Mouse (Mus musculus) CD4-positive, CD25-positive, alpha-beta regulatory T cell, adult 4 months (primary cell): ENCODE measurements around the gene Rap1a. TPM values are rescaled to one million over a fixed set of nuclear protein-coding genes. Genes with fewer than 3 reads are reported as not detected.

Source experiments
- ATAC-seq: one replicate; pipeline ENCODE4 v1.8.0; 2017
- polyA plus RNA-seq, 2 experiments: library from polyadenylated mRNA; unstranded; fragments of 100-300 nt; shearing (Covaris generic); gene quantifications; one replicate each; pipeline ENCODE4 v1.2.1; 2017

The Rap1a gene
- polyA plus RNA-seq, 2 experiments from 2014 or later, result 120 to 139 TPM

DNA sequence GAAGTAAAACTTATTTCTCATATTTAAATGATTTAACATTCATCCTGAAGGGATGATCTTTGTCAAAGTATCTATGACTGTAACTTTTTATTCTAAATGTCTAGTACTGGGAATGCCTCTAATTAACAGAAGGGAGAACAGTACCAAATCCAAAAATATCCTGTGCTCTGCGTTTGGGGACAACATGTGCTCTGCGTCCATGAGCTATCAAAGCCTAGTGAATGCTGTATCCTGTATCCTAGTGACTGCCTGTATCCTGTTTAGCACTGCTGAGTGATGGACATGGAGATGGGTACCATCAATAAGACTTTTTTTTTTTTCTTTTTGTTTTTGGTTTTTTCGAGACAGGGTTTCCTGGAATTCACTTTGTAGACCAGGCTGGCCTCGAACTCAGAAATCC lies 42.5 kb downstream of the Rap1a start:
- no peak for ATAC-seq

- no peak for ATAC-seq
Observed at GRCm38 (mm10) chr3:105758098-105758497, 43.0 kb downstream of the Rap1a start.

GRCm38 (mm10) chr3:105757323-105758083 lies 43.6 kb downstream of the Rap1a start:
- no peak for ATAC-seq

DNA sequence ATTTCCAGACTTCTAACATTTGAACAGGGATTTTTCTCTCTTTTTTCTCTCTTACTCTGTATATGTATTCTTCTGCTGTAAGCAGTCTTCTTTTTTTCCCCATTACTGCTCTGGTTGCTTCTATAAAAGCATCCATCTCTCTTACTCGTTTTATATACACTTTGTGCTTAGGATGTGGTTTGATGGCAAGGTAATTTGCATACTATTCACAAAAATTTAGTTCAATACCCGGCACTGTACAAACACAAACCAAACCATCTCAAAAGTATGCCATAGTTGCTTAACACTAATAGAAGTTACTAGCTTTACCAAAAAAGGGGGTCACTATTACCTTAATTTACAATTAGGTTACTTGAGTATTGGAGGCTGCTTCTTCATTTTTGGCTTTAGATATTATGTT lies 44.6 kb downstream of the Rap1a start:
- ATAC-seq, result peak; percentile 70

- no peak for ATAC-seq
Observed at GRCm38 (mm10) chr3:105755123-105755522, 46.0 kb downstream of the Rap1a start.

DNA sequence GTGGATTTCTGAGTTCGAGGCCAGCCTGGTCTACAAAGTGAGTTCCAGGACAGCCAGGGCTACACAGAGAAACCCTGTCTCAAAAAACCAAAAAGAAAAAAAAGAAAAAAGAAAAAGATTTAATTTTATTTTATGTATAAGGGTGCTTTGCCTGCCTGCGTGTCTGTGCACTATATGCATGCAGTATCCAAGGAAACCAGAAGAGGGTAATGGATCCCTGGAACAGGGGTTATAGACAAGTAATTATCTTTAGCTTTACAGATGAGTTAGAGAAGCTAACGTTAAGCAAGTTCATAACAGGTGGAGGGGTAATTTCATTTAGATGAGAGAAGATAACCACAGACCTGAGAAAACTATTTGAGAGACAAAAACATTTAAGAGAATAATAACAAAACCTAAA lies 47.0 kb downstream of the Rap1a start:
- no peak for ATAC-seq

- ATAC-seq, result no peak
Observed at GRCm38 (mm10) chr3:105750810-105751209, 50.3 kb downstream of the Rap1a start.

- no peak for ATAC-seq
Observed at GRCm38 (mm10) chr3:105746542-105746941, 54.6 kb downstream of the Rap1a start.

DNA sequence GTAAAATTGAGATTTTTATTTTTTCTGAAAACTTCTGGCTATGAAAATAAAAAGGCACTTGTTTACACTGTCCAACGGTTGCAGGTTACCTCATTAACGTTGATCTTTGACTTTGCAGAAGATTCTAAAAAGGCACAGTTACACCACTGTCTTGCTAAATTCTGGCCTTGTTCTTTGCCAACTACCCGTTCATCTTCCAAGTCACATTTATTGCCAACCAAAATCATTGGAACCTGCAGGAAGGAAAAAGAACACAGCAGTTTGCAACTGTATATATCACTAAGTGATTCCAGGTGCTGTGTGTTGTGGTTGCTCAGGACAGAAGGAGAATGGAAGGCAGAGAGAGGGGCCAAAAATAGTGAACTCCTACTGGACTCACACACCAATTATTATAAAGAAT lies 63.5 kb downstream of the Rap1a start:
- ATAC-seq, result no peak

DNA sequence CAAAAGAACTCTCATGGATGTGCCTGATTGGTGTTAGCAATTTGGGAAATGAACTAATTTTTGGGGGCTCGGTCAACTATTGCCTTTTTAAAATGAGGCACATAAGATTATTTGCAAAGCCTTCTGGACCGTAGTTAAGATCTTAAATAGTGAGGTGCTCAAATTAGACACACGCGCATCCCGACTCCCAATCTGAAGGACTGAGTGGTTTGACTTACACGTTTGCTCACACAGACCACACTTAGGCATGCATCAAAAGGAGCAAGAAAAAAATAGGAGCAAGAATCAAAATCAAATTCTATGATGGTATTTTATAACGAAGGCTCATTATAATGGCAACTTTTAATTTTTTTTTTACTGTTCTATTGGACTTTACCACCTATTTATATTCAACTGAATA lies 64.1 kb downstream of the Rap1a start:
- ATAC-seq, result no peak

- no peak for ATAC-seq
Observed at GRCm38 (mm10) chr3:105736148-105736547, 65.0 kb downstream of the Rap1a start.

DNA sequence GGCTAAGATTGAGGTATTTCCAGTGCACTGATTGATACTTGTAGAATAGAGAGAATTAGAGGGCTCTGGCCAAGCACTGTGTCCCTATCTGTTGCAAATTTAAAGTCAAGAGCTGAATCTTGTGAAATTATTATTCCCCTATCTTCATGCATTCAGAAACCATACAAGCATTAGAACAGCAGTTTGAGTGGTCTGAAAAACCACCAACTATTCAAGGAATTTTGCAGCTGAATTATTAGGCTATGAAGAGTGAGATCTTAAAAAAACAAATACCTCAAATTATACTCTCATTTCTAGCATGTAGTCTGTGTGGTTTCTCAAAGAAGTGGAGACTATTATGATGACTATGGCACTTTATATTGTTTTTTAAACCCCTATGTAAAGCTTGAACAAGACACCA lies 65.9 kb downstream of the Rap1a start:
- no peak for ATAC-seq

DNA sequence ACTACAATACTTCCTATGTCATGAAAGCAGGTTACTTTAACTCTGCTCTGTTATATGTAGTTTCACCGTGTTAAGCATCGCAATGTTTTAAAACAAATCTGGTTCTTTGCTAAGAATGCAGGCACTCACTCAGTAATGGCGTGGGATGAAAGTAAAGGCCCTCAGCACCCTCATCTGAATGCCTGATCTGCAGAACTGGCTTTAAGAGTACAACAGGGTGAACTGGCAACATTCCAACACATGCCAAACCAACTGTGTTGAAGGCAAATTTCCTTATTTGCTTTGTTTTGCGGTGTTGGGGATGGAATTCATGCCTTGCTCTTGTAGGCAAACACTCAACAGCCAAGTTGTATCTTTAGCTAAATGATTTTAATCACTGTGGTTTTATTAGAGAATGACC lies 67.6 kb downstream of the Rap1a start:
- no peak for ATAC-seq

DNA sequence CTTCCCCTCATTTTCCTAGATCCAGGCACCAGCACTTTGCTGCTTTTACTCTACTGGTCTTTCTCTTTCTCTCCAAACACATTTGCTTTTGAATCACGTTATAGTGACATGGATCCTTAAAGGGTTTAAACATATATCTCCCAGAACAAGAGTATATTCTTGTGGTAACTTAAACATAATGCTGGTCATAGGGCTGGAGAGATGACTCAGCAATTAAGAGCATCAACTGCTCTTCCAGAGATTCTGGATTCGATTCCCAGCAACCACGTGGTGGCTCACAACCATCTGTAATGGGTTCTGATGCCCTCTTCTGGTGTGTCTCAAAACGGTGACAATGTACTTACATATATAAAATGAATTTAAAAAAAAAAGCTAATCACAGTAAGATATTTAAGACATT lies 68.8 kb downstream of the Rap1a start:
- ATAC-seq, result no peak

- ATAC-seq, result peak; percentile 72
Observed at GRCm38 (mm10) chr3:105726037-105726436, 75.1 kb downstream of the Rap1a start.

DNA sequence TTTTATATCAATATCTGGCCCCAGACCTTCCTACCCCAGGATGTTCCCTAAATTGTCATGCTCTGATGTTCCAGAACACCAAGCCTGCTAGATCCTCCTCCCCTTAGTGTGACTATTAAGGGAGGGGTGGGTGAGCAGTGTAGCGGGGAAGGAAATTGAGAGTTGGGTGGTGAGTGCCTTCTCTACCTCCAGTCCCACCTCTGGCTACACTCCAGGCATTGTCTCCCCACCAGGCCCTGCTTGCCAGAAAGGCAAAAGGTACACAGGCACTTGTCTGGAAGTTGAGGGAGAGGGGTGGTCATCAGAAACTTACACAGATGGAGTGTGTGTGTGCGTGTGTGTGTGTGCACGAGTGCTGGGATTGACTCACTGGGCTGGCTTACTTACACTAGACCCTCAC lies 78.6 kb downstream of the Rap1a start:
- ATAC-seq, result no peak

DNA sequence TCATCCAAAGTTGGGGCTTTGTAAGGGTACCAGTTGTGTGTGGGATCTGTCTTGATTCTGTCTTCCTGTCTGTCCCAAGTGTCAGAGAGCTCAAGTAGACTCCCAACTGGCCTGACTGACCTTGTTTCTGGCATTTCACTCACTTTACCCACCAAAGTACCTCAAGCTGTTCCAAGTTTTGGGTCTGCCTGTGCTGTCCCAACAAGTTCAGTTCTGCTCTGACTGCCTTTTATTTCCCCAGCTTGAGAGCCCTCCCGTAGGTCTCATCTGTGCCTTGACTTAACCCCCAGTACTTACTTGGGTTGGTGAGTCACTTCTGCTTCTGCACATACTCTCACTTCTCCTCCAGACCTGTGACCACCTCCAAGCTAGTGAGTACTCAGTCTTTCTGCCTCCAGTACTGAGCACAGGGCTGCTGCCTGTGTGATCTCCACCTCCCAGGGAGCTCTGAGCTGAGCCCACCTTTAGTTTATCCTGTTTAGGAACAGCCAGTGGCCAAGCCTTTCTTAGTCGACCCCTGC lies 79.4 kb downstream of the Rap1a start:
- ATAC-seq, result no peak

DNA sequence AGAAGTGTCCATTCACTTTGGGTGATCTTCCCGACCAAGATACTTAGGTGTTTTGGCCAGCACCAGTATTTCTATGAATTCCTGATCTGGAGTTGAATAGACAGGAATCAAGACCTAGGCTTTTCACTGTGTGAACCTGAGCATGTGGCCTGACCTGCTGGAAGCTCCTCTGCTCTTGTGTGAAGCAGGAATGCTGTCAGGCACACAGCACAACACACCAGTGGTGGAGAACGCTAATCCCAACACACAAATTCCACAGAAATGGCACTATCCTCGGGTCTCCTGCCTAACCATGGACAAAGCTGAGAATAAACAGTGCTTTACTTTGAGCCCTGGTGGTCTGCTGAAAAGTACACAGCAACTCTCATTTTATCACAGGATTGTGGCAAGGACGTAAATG lies 80.6 kb downstream of the Rap1a start:
- ATAC-seq, result no peak

DNA sequence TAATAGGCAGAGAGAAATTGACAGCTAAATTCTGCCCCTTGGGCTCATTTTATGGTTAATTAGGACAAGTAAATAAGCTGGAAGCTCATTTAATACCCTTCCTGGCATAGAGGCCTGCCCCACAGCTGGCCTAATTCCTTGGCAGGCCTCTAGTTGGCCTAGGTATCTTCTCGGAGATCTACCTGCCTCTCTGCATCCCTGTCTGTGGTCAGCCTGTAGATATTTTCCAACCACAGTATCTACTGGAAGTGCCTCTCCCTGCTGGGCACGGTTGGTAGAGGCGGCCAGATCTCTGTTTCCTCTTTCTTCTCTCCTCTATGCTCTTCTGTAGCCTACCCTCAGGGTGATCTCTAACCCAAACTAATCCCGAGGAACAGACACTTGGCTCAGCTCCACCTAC lies 81.2 kb downstream of the Rap1a start:
- no peak for ATAC-seq

- ATAC-seq, result no peak
Observed at GRCm38 (mm10) chr3:105718746-105719145, 82.4 kb downstream of the Rap1a start.

DNA sequence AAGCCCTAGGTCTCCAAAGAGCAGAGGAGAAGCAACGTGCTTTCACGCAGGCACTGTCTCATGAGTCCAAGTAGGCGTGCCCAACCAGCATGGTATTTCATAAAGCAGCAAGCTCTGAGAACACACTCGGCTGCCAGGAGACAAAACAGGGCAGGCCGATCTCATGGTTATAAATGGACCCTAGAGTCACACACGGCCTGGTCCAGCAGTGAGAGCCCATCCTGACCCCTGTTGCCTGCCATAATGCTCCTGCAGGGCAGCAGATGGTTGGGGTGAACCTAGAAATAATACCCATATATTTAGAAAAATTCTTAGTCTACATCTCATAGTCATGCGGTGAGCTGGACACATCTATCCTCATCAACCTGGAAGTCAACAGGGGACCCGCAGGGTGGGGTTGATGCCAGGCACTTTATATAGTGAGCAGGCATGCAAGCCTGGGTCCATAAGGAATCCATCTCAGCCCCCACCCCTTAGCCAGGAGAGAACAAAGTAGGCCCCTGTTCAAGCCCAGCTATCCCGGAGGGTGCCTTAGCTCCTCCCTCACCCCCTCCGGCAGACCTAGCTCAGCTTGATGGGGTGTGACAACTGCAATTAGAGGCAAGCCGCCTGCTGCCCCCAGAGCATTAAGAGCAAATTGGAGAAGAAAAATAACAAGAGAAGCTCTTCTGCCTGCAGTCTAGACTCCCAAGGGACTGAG lies 83.1 kb downstream of the Rap1a start:
- ATAC-seq, result no peak

GRCm38 (mm10) chr3:105716353-105717000 lies 84.7 kb downstream of the Rap1a start:
- no peak for ATAC-seq

- ATAC-seq, result no peak
Observed at GRCm38 (mm10) chr3:105714820-105715167, 86.3 kb downstream of the Rap1a start.
